Mouse (Mus musculus): ENCODE results near the gene Hist1h2ab. TPM values are rescaled to one million over a fixed set of nuclear protein-coding genes. Genes with fewer than 3 reads are reported as not detected.

The Hist1h2ab gene
- not detected for polyA plus RNA-seq (2014; fragmentation: Illumina TruSeq; extraction: RNeasy Lipid Tissue Mini Kit (QIAGEN cat#74804); ENCODE audit: low read depth, low replicate concordance)

GRCm38 (mm10) chr13:23750839-23751477 is at the start of gene Hist1h2ab:
Hist1h2ab (plus strand) TSS chr13:23751126.

GRCm38 (mm10) chr13:23710374-23711089 is 40.4 kb upstream of the Hist1h2ab start, which contains the start of gene Hfe:
Hfe (minus strand) TSS chr13:23710854.

GRCm38 (mm10) chr13:23738677-23739068 is 12.3 kb upstream of the Hist1h2ab start, which contains the start of gene Hist1h1c:
Hist1h1c (plus strand) TSS chr13:23738808.

GRCm38 (mm10) chr13:23745381-23746161 is 5.4 kb upstream of the Hist1h2ab start, which contains the start of gene Hist1h3c:
Hist1h3c (minus strand) TSS chr13:23745602.

GRCm38 (mm10) chr13:23746201-23747080 is 4.5 kb upstream of the Hist1h2ab start, which contains the start of gene Hist1h2bb:
Hist1h2bb (plus strand) TSS chr13:23746734.

GRCm38 (mm10) chr13:23752067-23752741 is 1.3 kb downstream of the Hist1h2ab start, which contains the start of gene Hist1h3b:
Hist1h3b (plus strand) TSS chr13:23752267.

GRCm38 (mm10) chr13:23756790-23757189 is 5.9 kb downstream of the Hist1h2ab start, which contains the start of gene Hist1h4b:
Hist1h4b (plus strand) TSS chr13:23757013.

GRCm38 (mm10) chr13:23760972-23761864 is 10.3 kb downstream of the Hist1h2ab start, which contains the start of gene Hist1h4a:
Hist1h4a (minus strand) TSS chr13:23761230.

GRCm38 (mm10) chr13:23761871-23762821 is 11.2 kb downstream of the Hist1h2ab start, which contains the start of gene Hist1h3a:
Hist1h3a (minus strand) TSS chr13:23762386.

GRCm38 (mm10) chr13:23763586-23764323 is 12.8 kb downstream of the Hist1h2ab start, which contains the start of gene Hist1h1a:
Hist1h1a (plus strand) TSS chr13:23763666.

GRCm38 (mm10) chr13:23769613-23770012 is 18.7 kb downstream of the Hist1h2ab start, which contains the start of gene Trim38:
Trim38 (plus strand) TSS chr13:23769913.

Other genes starting within 250 kb of the Hist1h2ab start
- not detected for gene Hist1h4h, start 220.1 kb upstream of the Hist1h2ab start, polyA plus RNA-seq (2014; fragmentation: Illumina TruSeq; extraction: RNeasy Lipid Tissue Mini Kit (QIAGEN cat#74804); ENCODE audit: low read depth, low replicate concordance)
- not detected for gene Hist1h2af, start 217.2 kb upstream of the Hist1h2ab start, polyA plus RNA-seq (2014; fragmentation: Illumina TruSeq; extraction: RNeasy Lipid Tissue Mini Kit (QIAGEN cat#74804); ENCODE audit: low read depth, low replicate concordance)
- not detected for gene Hist1h3g, start 215.7 kb upstream of the Hist1h2ab start, polyA plus RNA-seq (2014; fragmentation: Illumina TruSeq; extraction: RNeasy Lipid Tissue Mini Kit (QIAGEN cat#74804); ENCODE audit: low read depth, low replicate concordance)
- gene Hist1h2bh, start 207.7 kb upstream of the Hist1h2ab start, polyA plus RNA-seq (2014; fragmentation: Illumina TruSeq; extraction: RNeasy Lipid Tissue Mini Kit (QIAGEN cat#74804); ENCODE audit: low read depth, low replicate concordance): 1.2 TPM
- not detected for gene Hist1h3f, start 207.1 kb upstream of the Hist1h2ab start, polyA plus RNA-seq (2014; fragmentation: Illumina TruSeq; extraction: RNeasy Lipid Tissue Mini Kit (QIAGEN cat#74804); ENCODE audit: low read depth, low replicate concordance)
- not detected for gene Hist1h4f, start 199.5 kb upstream of the Hist1h2ab start, polyA plus RNA-seq (2014; fragmentation: Illumina TruSeq; extraction: RNeasy Lipid Tissue Mini Kit (QIAGEN cat#74804); ENCODE audit: low read depth, low replicate concordance)
- gene Hist1h1d, start 197.9 kb upstream of the Hist1h2ab start, polyA plus RNA-seq (2014; fragmentation: Illumina TruSeq; extraction: RNeasy Lipid Tissue Mini Kit (QIAGEN cat#74804); ENCODE audit: low read depth, low replicate concordance): 3.8 TPM
- gene Hist1h3e, start 188.8 kb upstream of the Hist1h2ab start, polyA plus RNA-seq (2014; fragmentation: Illumina TruSeq; extraction: RNeasy Lipid Tissue Mini Kit (QIAGEN cat#74804); ENCODE audit: low read depth, low replicate concordance): not detected
- not detected for gene Hist1h2ae, start 179.9 kb upstream of the Hist1h2ab start, polyA plus RNA-seq (2014; fragmentation: Illumina TruSeq; extraction: RNeasy Lipid Tissue Mini Kit (QIAGEN cat#74804); ENCODE audit: low read depth, low replicate concordance)
- not detected for gene Hist1h2bg, start 179.7 kb upstream of the Hist1h2ab start, polyA plus RNA-seq (2014; fragmentation: Illumina TruSeq; extraction: RNeasy Lipid Tissue Mini Kit (QIAGEN cat#74804); ENCODE audit: low read depth, low replicate concordance)
- not detected for gene Hist1h2bf, start 176.9 kb upstream of the Hist1h2ab start, polyA plus RNA-seq (2014; fragmentation: Illumina TruSeq; extraction: RNeasy Lipid Tissue Mini Kit (QIAGEN cat#74804); ENCODE audit: low read depth, low replicate concordance)
- not detected for gene Hist1h2ad, start 176.7 kb upstream of the Hist1h2ab start, polyA plus RNA-seq (2014; fragmentation: Illumina TruSeq; extraction: RNeasy Lipid Tissue Mini Kit (QIAGEN cat#74804); ENCODE audit: low read depth, low replicate concordance)
- gene Hist1h3d, start 175.4 kb upstream of the Hist1h2ab start, polyA plus RNA-seq (2014; fragmentation: Illumina TruSeq; extraction: RNeasy Lipid Tissue Mini Kit (QIAGEN cat#74804); ENCODE audit: low read depth, low replicate concordance): 0.49 TPM
- 0.40 TPM for gene Hist1h4d, start 169.5 kb upstream of the Hist1h2ab start, polyA plus RNA-seq (2014; fragmentation: Illumina TruSeq; extraction: RNeasy Lipid Tissue Mini Kit (QIAGEN cat#74804); ENCODE audit: low read depth, low replicate concordance)
- 17.8 TPM for gene Hist1h2be, start 130.0 kb upstream of the Hist1h2ab start, polyA plus RNA-seq (2014; fragmentation: Illumina TruSeq; extraction: RNeasy Lipid Tissue Mini Kit (QIAGEN cat#74804); ENCODE audit: low read depth, low replicate concordance)
- 7.7 TPM for gene Hist1h1e, start 128.6 kb upstream of the Hist1h2ab start, polyA plus RNA-seq (2014; fragmentation: Illumina TruSeq; extraction: RNeasy Lipid Tissue Mini Kit (QIAGEN cat#74804); ENCODE audit: low read depth, low replicate concordance)
- 3.4 TPM for gene Hist1h2ac, start 67.2 kb upstream of the Hist1h2ab start, polyA plus RNA-seq (2014; fragmentation: Illumina TruSeq; extraction: RNeasy Lipid Tissue Mini Kit (QIAGEN cat#74804); ENCODE audit: low read depth, low replicate concordance)
- 366 TPM for gene Hist1h2bc, start 66.9 kb upstream of the Hist1h2ab start, polyA plus RNA-seq (2014; fragmentation: Illumina TruSeq; extraction: RNeasy Lipid Tissue Mini Kit (QIAGEN cat#74804); ENCODE audit: low read depth, low replicate concordance)
- gene Hist1h1t, start 55.3 kb upstream of the Hist1h2ab start, polyA plus RNA-seq (2014; fragmentation: Illumina TruSeq; extraction: RNeasy Lipid Tissue Mini Kit (QIAGEN cat#74804); ENCODE audit: low read depth, low replicate concordance): not detected
- gene Hist1h4c, start 52.7 kb upstream of the Hist1h2ab start, polyA plus RNA-seq (2014; fragmentation: Illumina TruSeq; extraction: RNeasy Lipid Tissue Mini Kit (QIAGEN cat#74804); ENCODE audit: low read depth, low replicate concordance): 6.6 TPM
- 29.7 TPM for gene Hfe, start 40.3 kb upstream of the Hist1h2ab start, polyA plus RNA-seq (2014; fragmentation: Illumina TruSeq; extraction: RNeasy Lipid Tissue Mini Kit (QIAGEN cat#74804); ENCODE audit: low read depth, low replicate concordance)
- 67.6 TPM for gene Hist1h1c, start 12.3 kb upstream of the Hist1h2ab start, polyA plus RNA-seq (2014; fragmentation: Illumina TruSeq; extraction: RNeasy Lipid Tissue Mini Kit (QIAGEN cat#74804); ENCODE audit: low read depth, low replicate concordance)
- gene Hist1h3c, start 5.5 kb upstream of the Hist1h2ab start, polyA plus RNA-seq (2014; fragmentation: Illumina TruSeq; extraction: RNeasy Lipid Tissue Mini Kit (QIAGEN cat#74804); ENCODE audit: low read depth, low replicate concordance): not detected
- not detected for gene Hist1h2bb, start 4.4 kb upstream of the Hist1h2ab start, polyA plus RNA-seq (2014; fragmentation: Illumina TruSeq; extraction: RNeasy Lipid Tissue Mini Kit (QIAGEN cat#74804); ENCODE audit: low read depth, low replicate concordance)
- not detected for gene Hist1h3b, start 1.1 kb downstream of the Hist1h2ab start, polyA plus RNA-seq (2014; fragmentation: Illumina TruSeq; extraction: RNeasy Lipid Tissue Mini Kit (QIAGEN cat#74804); ENCODE audit: low read depth, low replicate concordance)
- gene Hist1h4b, start 5.9 kb downstream of the Hist1h2ab start, polyA plus RNA-seq (2014; fragmentation: Illumina TruSeq; extraction: RNeasy Lipid Tissue Mini Kit (QIAGEN cat#74804); ENCODE audit: low read depth, low replicate concordance): not detected
- gene Hist1h4a, start 10.1 kb downstream of the Hist1h2ab start, polyA plus RNA-seq (2014; fragmentation: Illumina TruSeq; extraction: RNeasy Lipid Tissue Mini Kit (QIAGEN cat#74804); ENCODE audit: low read depth, low replicate concordance): not detected
- not detected for gene Hist1h3a, start 11.3 kb downstream of the Hist1h2ab start, polyA plus RNA-seq (2014; fragmentation: Illumina TruSeq; extraction: RNeasy Lipid Tissue Mini Kit (QIAGEN cat#74804); ENCODE audit: low read depth, low replicate concordance)
- not detected for gene Hist1h1a, start 12.5 kb downstream of the Hist1h2ab start, polyA plus RNA-seq (2014; fragmentation: Illumina TruSeq; extraction: RNeasy Lipid Tissue Mini Kit (QIAGEN cat#74804); ENCODE audit: low read depth, low replicate concordance)
- not detected for gene Trim38, start 18.8 kb downstream of the Hist1h2ab start, polyA plus RNA-seq (2014; fragmentation: Illumina TruSeq; extraction: RNeasy Lipid Tissue Mini Kit (QIAGEN cat#74804); ENCODE audit: low read depth, low replicate concordance)
- gene Slc17a2, start 55.9 kb downstream of the Hist1h2ab start, polyA plus RNA-seq (2014; fragmentation: Illumina TruSeq; extraction: RNeasy Lipid Tissue Mini Kit (QIAGEN cat#74804); ENCODE audit: low read depth, low replicate concordance): 23.4 TPM
- gene Slc17a3, start 88.3 kb downstream of the Hist1h2ab start, polyA plus RNA-seq (2014; fragmentation: Illumina TruSeq; extraction: RNeasy Lipid Tissue Mini Kit (QIAGEN cat#74804); ENCODE audit: low read depth, low replicate concordance): 577 TPM
- 1,038 TPM for gene Slc17a1, start 116.6 kb downstream of the Hist1h2ab start, polyA plus RNA-seq (2014; fragmentation: Illumina TruSeq; extraction: RNeasy Lipid Tissue Mini Kit (QIAGEN cat#74804); ENCODE audit: low read depth, low replicate concordance)
- 3.4 TPM for gene Slc17a4, start 163.9 kb downstream of the Hist1h2ab start, polyA plus RNA-seq (2014; fragmentation: Illumina TruSeq; extraction: RNeasy Lipid Tissue Mini Kit (QIAGEN cat#74804); ENCODE audit: low read depth, low replicate concordance)
- gene Hist1h2ba, start 183.0 kb downstream of the Hist1h2ab start, polyA plus RNA-seq (2014; fragmentation: Illumina TruSeq; extraction: RNeasy Lipid Tissue Mini Kit (QIAGEN cat#74804); ENCODE audit: low read depth, low replicate concordance): not detected
- gene Hist1h2aa, start 183.3 kb downstream of the Hist1h2ab start, polyA plus RNA-seq (2014; fragmentation: Illumina TruSeq; extraction: RNeasy Lipid Tissue Mini Kit (QIAGEN cat#74804); ENCODE audit: low read depth, low replicate concordance): not detected
- gene Scgn, start 240.1 kb downstream of the Hist1h2ab start, polyA plus RNA-seq (2014; fragmentation: Illumina TruSeq; extraction: RNeasy Lipid Tissue Mini Kit (QIAGEN cat#74804); ENCODE audit: low read depth, low replicate concordance): not detected

Measured in kidney, adult 10 weeks (tissue).